8 mouse cellular contexts compared by ENCODE assay signal in the genomic region with DNA sequence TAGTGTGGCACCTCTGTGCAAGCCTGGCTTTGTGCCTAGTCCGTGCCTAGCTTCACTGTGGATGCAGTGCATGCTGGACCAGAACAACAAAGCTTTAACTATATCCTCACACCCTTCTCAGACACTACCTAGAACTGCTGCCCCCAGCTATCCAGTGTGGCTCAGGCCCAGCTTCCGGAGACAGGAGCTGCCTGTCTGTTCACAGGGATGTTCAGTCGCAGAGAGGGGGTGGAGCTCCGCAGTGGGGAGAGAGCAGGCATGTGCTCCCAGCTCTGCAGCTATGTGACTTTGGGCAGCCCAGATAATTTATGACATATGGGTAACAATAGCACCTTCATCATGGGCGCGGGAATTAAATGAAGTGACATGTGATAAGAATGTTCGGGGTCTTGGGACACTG. TPM values are rescaled to one million over a fixed set of nuclear protein-coding genes. Genes with fewer than 3 reads are reported as not detected.
DNase-seq lines count a peak whose midpoint lies in the region; ATAC-seq lines count a peak whose summit lies in the region.

No protein-coding gene starts in this region.

- no peak overlapping the region for H3K4me2 ChIP-seq in heart, embryonic 11.5 days
- H3K4me2 ChIP-seq in embryonic facial prominence, embryonic 13.5 days, result no peak overlapping the region
- no peak overlapping the region for H3K4me2 ChIP-seq in limb, embryonic 12.5 days

- peak overlapping the region; percentile 62; the same call in 1 of the 2 replicates for H3K27ac ChIP-seq in heart, embryonic 11.5 days (ENCODE audit: low read depth, low read length)
- H3K27ac ChIP-seq in embryonic facial prominence, embryonic 13.5 days, result no peak overlapping the region
- H3K27ac ChIP-seq in limb, embryonic 12.5 days, result 0 out of 2 replicates have a peak overlapping the region, but pooled peaks have one; percentile 31

- intact Hi-C loops in heart, postnatal 25 days (cut with DNase I), result no loop called here

- no peak for ATAC-seq in heart, embryonic 11.5 days (replicated peaks; ENCODE audit: insufficient number of reproducible peaks, low FRiP score, low TSS enrichment)
- ATAC-seq in embryonic facial prominence, embryonic 13.5 days (ENCODE audit: insufficient number of reproducible peaks, insufficient read depth, low FRiP score, low TSS enrichment, low read depth), result no peak
- no peak for ATAC-seq in limb, embryonic 12.5 days (ENCODE audit: insufficient number of reproducible peaks, insufficient read depth, low FRiP score, low TSS enrichment, low read depth)

- DNase-seq in heart, postnatal 25 days (ENCODE audit: low spot score), result no peak
- DNase-seq in brain, adult 2 months (ENCODE audit: low read depth, low spot score), result peak; percentile 56
- DNase-seq in right cerebral cortex, postnatal 36 days (ENCODE audit: low spot score in 2 of 2), result no peak
- no peak for DNase-seq in urinary bladder, postnatal 14 days (ENCODE audit: low spot score)
- no peak for DNase-seq in urinary bladder, postnatal 25 days (ENCODE audit: low spot score)

- peaks cover 96% of the 10 kb centered on the region for H3K4me1 ChIP-seq in heart, embryonic 11.5 days (ENCODE audit: control insufficient read depth, insufficient read depth, low read length)
- peaks cover 66% of the 10 kb centered on the region for H3K4me1 ChIP-seq in embryonic facial prominence, embryonic 13.5 days
- H3K4me1 ChIP-seq in limb, embryonic 12.5 days (replicated peaks), result peaks cover 79% of the 10 kb centered on the region

- H3K9ac ChIP-seq in heart, embryonic 11.5 days (ENCODE audit: low read depth, low read length), result peak overlapping the region; percentile 46; the same call in 1 of the 2 replicates
- H3K9ac ChIP-seq in embryonic facial prominence, embryonic 13.5 days, result 0 out of 2 replicates have a peak overlapping the region, but pooled peaks have one; percentile 27
- no peak overlapping the region for H3K9ac ChIP-seq in limb, embryonic 12.5 days (replicated peaks)

- H3K36me3 ChIP-seq in heart, embryonic 11.5 days (ENCODE audit: control insufficient read depth, insufficient read depth, low read length), result no peaks in the 10 kb centered on the region
- H3K36me3 ChIP-seq in embryonic facial prominence, embryonic 13.5 days, result peaks cover 44% of the 10 kb centered on the region
- peaks cover 80% of the 10 kb centered on the region for H3K36me3 ChIP-seq in limb, embryonic 12.5 days

- 45% methylated on average over 7 of the region's 7 CpGs for WGBS in heart, embryonic 11.5 days (ENCODE audit: insufficient replicate concordance)
- WGBS in embryonic facial prominence, embryonic 13.5 days, result 27% methylated on average over 7 of the region's 7 CpGs
- WGBS in limb, embryonic 12.5 days, result 54% methylated on average over 7 of the region's 7 CpGs

- no peak overlapping the region for H3K4me3 ChIP-seq in heart, embryonic 11.5 days (ENCODE audit: low read depth, low read length)
- no peak overlapping the region for H3K4me3 ChIP-seq in embryonic facial prominence, embryonic 13.5 days
- no peak overlapping the region for H3K4me3 ChIP-seq in limb, embryonic 12.5 days (replicated peaks)

- no peaks in the 10 kb centered on the region for H3K27me3 ChIP-seq in heart, embryonic 11.5 days (ENCODE audit: control insufficient read depth, insufficient read depth, low read length)
- H3K27me3 ChIP-seq in embryonic facial prominence, embryonic 13.5 days, result no peaks in the 10 kb centered on the region
- no peaks in the 10 kb centered on the region for H3K27me3 ChIP-seq in limb, embryonic 12.5 days

- no peaks in the 10 kb centered on the region for H3K9me3 ChIP-seq in heart, embryonic 11.5 days (replicated peaks; ENCODE audit: control insufficient read depth, low read length)
- no peaks in the 10 kb centered on the region for H3K9me3 ChIP-seq in embryonic facial prominence, embryonic 13.5 days
- H3K9me3 ChIP-seq in limb, embryonic 12.5 days, result no peaks in the 10 kb centered on the region

RNA-seq across cellular contexts. Expression of a gene that starts 52.0 kb away (rescaled TPM):
- polyA plus RNA-seq in heart, embryonic 11.5 days (2014; fragmentation: Nextera tagmentation; extraction: Ambion mirVana), result 34.9 and 36.2 TPM in 2 replicates
- total RNA-seq in heart, postnatal 25 days (2021), result 10 to 100 TPM; 40.2 to 49.9 TPM
- polyA plus RNA-seq in embryonic facial prominence, embryonic 13.5 days (2015; fragmentation: Nextera tagmentation; extraction: Ambion mirVana), result 44.3 and 52.9 TPM in 2 replicates
- polyA plus RNA-seq in limb, embryonic 12.5 days (2016; fragmentation: Nextera tagmentation; extraction: Ambion mirVana), result 53.4 and 57.1 TPM in 2 replicates
